8 mouse cellular contexts compared by ENCODE assay signal in genomic region chrX:104670757-104671549, GRCm38 (mm10). TPM values are rescaled to one million over a fixed set of nuclear protein-coding genes. Genes with fewer than 3 reads are reported as not detected.
DNase-seq lines count a peak whose midpoint lies in the region; TF ChIP-seq lines count a peak whose summit lies in the region.

Zdhhc15 (minus strand) TSS chrX:104671064.

- peak within 1 kb of the TSS; percentile 57 for H3K4me3 ChIP-seq in left cerebral cortex, adult 2 months

- TF ChIP-seq CTCF in left cerebral cortex, adult 2 months (IDR thresholded peaks at IDR 0.05), result no peak

- H3K27ac ChIP-seq in left cerebral cortex, adult 2 months, result peak within 1 kb of the TSS; percentile 50; the same call in 1 of the 2 replicates

- peak; percentile 77 for DNase-seq in ZHBTc4 (ENCODE audit: low read depth, low spot score)
- peak; percentile 67 for DNase-seq in embryo, embryonic 10.5 days (ENCODE audit: low spot score)
- peak; percentile 58 for DNase-seq in gastrocnemius, postnatal 14 days
- DNase-seq in induced T-regulatory cell, adult 2 months (ENCODE audit: low read depth), result peak; percentile 71
- DNase-seq in left cerebral cortex, adult 2 months (ENCODE audit: extremely low spot score in 1 of 2, low spot score in 2 of 2), result peak; percentile 29 to 46
- DNase-seq in lung, postnatal 4 days, result peak; percentile 69 to 78
- DNase-seq in right cerebral cortex, adult 2 months (ENCODE audit: low spot score in 2 of 2), result peak; percentile 39 to 41
- peak; percentile 30 to 42 for DNase-seq in urinary bladder, adult 18-20 months (ENCODE audit: low spot score in 2 of 2)

- intact Hi-C loops in gastrocnemius, postnatal 14 days (cut with DNase I; ENCODE audit: low total_unique reads), result no loop called here
- intact Hi-C loops in left cerebral cortex, adult 2 months (cut with DNase I), result no loop called here

RNA-seq across cellular contexts. Expression of gene Zdhhc15, which starts in this region (rescaled TPM):
- 1 to 10 TPM; 1.1 to 1.3 TPM for total RNA-seq in gastrocnemius, postnatal 14 days (2021)
- total RNA-seq in left cerebral cortex, adult 2 months (2021), result 1 to 10 TPM; 5.9 to 6.3 TPM

Comparison
In these comparisons a context has a peak if more than half of its experiments do, and no peak if none do; other contexts are left out.
1. Peak in every context shown above with its lines: DNase-seq, H3K4me3 ChIP-seq and H3K27ac ChIP-seq.